ENCODE assay signal across 8 mouse cellular contexts in the genomic region with DNA sequence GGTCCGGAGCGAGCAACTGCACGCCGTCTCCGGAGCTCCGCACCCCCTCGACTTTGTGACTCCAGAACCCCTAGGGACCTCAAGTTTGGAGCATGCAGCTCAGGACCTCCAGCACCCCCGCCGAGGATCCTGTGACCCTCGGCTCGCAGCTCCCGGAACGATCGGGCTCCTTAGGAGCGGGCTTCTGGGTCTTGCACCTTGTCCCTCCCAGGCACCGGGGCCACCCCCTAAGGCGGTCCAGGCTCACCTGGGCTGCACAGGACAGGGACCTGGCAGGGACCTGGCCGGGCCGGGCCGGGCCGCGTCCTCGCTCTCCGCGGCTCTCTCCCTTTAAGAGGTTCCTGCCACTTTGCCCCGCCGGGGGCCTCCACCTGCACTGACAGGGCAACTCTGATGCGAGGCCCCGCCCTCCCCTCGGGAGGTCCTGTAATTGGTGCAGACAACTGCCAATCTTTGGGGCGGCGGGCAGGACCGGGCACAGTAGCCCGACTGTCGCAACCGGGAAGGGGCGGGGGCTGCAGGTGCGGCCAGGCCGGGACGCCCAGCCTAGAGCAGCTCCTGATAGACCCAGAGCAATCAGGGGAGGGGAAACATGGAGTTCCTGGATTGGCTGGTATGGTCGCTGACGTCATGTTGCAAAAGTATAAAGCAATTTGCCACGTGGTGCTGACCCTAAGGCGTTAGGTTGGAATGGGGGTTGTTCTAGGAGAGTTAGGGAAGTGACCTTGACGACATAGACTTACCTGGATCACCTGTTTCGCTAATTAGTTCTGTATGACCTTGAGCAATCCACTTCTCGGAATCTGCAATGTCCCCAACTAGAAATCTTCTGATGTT. TPM values are rescaled to one million over a fixed set of nuclear protein-coding genes. Genes with fewer than 3 reads are reported as not detected.
A peak's percentile ranks its signal among the peaks of the same experiment; 100 is the strongest.
DNase-seq lines count a peak whose midpoint lies in the region; ATAC-seq and TF ChIP-seq lines count a peak whose summit lies in the region.

A gene (minus strand): TSS at position 389 of the 837 bp plus-strand sequence.

- peak within 1 kb of the TSS; percentile 100 for H3K4me2 ChIP-seq in forebrain, embryonic 14.5 days (ENCODE audit: low read length)
- H3K4me2 ChIP-seq in neural tube, embryonic 15.5 days = peak within 1 kb of the TSS; percentile 99

- H3K4me3 ChIP-seq in ES-Bruce4 (ENCODE audit: low read depth, low read length) = peak within 1 kb of the TSS; percentile 74
- peak within 1 kb of the TSS; percentile 56 for H3K4me3 ChIP-seq in forebrain, embryonic 14.5 days (ENCODE audit: low read depth, low read length)
- H3K4me3 ChIP-seq in neural tube, embryonic 15.5 days (replicated peaks) = peak within 1 kb of the TSS; percentile 60

- peak; percentile 37 for TF ChIP-seq POLR2A in ES-Bruce4 (IDR thresholded peaks at IDR 0.05; ENCODE audit: insufficient read depth, low read length)

- WGBS in forebrain, embryonic 14.5 days = 2% methylated on average over 46 of the region's 47 CpGs
- 1% methylated on average over 47 of the region's 47 CpGs for WGBS in neural tube, embryonic 15.5 days

- peak; percentile 100 for DNase-seq in cerebellum, adult 11 months
- peak; percentile 84 for DNase-seq in forebrain, embryonic 14.5 days (ENCODE audit: low spot score)
- DNase-seq in heart, postnatal 14 days = peak; percentile 97 to 98
- peak; percentile 95 for DNase-seq in layer of hippocampus, adult 11-12 months (ENCODE audit: low spot score)
- peak; percentile 100 for DNase-seq in lung, adult 18-20 months
- peak; percentile 92 for DNase-seq in testis, postnatal 14 days (ENCODE audit: low spot score)

- intact Hi-C loops in heart, postnatal 14 days (cut with DNase I) = loop anchor here (2.0 to 5.0 kb wide), 3 partner anchors 28 to 158 kb away; no protein-coding TSS in a partner anchor

- H3K9ac ChIP-seq in ES-Bruce4 (ENCODE audit: low read depth, poor library complexity, severe bottlenecking) = peak within 1 kb of the TSS; percentile 71
- H3K9ac ChIP-seq in forebrain, embryonic 14.5 days (ENCODE audit: low read length) = peak within 1 kb of the TSS; percentile 66
- peak within 1 kb of the TSS; percentile 60 for H3K9ac ChIP-seq in neural tube, embryonic 15.5 days (replicated peaks)

- peaks cover 4% of the 10 kb centered on the region for H3K4me1 ChIP-seq in ES-Bruce4 (ENCODE audit: control insufficient read depth, insufficient read depth, low read length)
- H3K4me1 ChIP-seq in forebrain, embryonic 14.5 days (ENCODE audit: control insufficient read depth, insufficient read depth, low read length) = 0 out of 2 replicates have a peak, but pooled peaks cover 4% of the 10 kb centered on the region
- H3K4me1 ChIP-seq in neural tube, embryonic 15.5 days = peaks cover 24% of the 10 kb centered on the region

- peak; percentile 88 for ATAC-seq in forebrain, embryonic 14.5 days
- peak; percentile 91 for ATAC-seq in neural tube, embryonic 15.5 days (ENCODE audit: low FRiP score)

- no peak for TF ChIP-seq CTCF in ES-Bruce4 (IDR thresholded peaks at IDR 0.05; ENCODE audit: low read depth, low read length)

- no peak within 1 kb of the TSS; the same call in 1 of the 2 replicates for H3K27ac ChIP-seq in ES-Bruce4 (ENCODE audit: insufficient read depth, low read length)
- no peak within 1 kb of the TSS for H3K27ac ChIP-seq in forebrain, embryonic 14.5 days (ENCODE audit: low read depth, low read length)
- H3K27ac ChIP-seq in neural tube, embryonic 15.5 days (replicated peaks) = no peak within 1 kb of the TSS

- no peaks in the 10 kb centered on the region for H3K27me3 ChIP-seq in ES-Bruce4 (ENCODE audit: control insufficient read depth, insufficient read depth, low read length, poor library complexity, severe bottlenecking)
- peaks cover 38% of the 10 kb centered on the region for H3K27me3 ChIP-seq in forebrain, embryonic 14.5 days (replicated peaks; ENCODE audit: control insufficient read depth, insufficient read depth, low read length)
- H3K27me3 ChIP-seq in neural tube, embryonic 15.5 days (replicated peaks) = 0 out of 2 replicates have a peak, but pooled peaks cover 3% of the 10 kb centered on the region

- H3K9me3 ChIP-seq in ES-Bruce4 (replicated peaks; ENCODE audit: control insufficient read depth, insufficient read depth, low read length, poor library complexity, severe bottlenecking) = no peaks in the 10 kb centered on the region
- H3K9me3 ChIP-seq in forebrain, embryonic 14.5 days (replicated peaks; ENCODE audit: control insufficient read depth, low read length) = no peaks in the 10 kb centered on the region
- H3K9me3 ChIP-seq in neural tube, embryonic 15.5 days (replicated peaks) = no peaks in the 10 kb centered on the region

- no peak for TF ChIP-seq EP300 in ES-Bruce4 (IDR thresholded peaks at IDR 0.05; ENCODE audit: insufficient read depth, low read depth, low read length)

- H3K36me3 ChIP-seq in ES-Bruce4 (ENCODE audit: control insufficient read depth, insufficient read depth, low read length, poor library complexity, severe bottlenecking) = no peaks in the 10 kb centered on the region
- no peaks in the 10 kb centered on the region for H3K36me3 ChIP-seq in forebrain, embryonic 14.5 days (ENCODE audit: control insufficient read depth, insufficient read depth, low read length)
- no peaks in the 10 kb centered on the region for H3K36me3 ChIP-seq in neural tube, embryonic 15.5 days

RNA-seq across cellular contexts. Expression of the gene that starts here (rescaled TPM):
- polyA plus RNA-seq in ES-Bruce4 (2011; ENCODE audit: insufficient read depth, insufficient read length, low read depth, missing spikeins) = 61.8 and 68.8 TPM in 2 replicates
- 69.9 and 74.6 TPM in 2 replicates for polyA plus RNA-seq in forebrain, embryonic 14.5 days (2014; fragmentation: Nextera tagmentation; extraction: Ambion mirVana)
- 100 to 1,000 TPM; 216 to 281 TPM for total RNA-seq in heart, postnatal 14 days (2021)
- 48.1 and 51.3 TPM in 2 replicates for polyA plus RNA-seq in neural tube, embryonic 15.5 days (2015; fragmentation: Nextera tagmentation; extraction: Ambion mirVana)
